Mouse (Mus musculus) thymus, postnatal 14 days (tissue): ENCODE results near the gene Nedd9.

Experiments used
- DNase-seq: peaks from one replicate; pipeline ENCODE4 v3.0.0; 2021

Nedd9 gene

DNA sequence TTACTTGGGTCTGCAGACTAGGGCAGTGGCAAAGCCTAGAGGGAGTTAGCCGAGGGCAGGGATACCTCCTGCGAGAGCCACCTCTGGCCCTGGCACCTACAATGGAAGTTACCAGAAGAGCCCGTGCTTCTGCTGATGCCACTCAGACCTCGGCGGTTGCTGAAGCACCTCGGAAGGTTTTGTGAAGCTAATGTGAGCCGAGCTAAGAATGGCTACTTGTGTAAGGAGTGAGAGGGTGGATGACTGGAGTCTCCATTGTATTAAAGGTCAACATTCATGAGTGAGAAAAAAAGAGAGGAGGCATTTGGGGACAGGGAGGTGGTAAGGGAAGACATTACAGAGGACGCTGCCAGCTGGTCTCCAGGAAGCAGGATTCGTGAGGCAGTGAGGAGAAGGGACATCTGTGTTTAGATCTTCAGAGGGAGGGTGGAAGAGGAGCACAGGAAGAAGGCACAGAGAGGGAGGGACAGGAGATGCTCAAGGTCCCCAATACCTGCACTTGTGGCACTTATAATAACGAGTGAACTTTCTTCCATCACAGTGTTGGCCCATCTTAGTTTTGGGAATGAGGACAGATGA lies 78.7 kb downstream of the Nedd9 start:
- DNase-seq: no peak

DNA sequence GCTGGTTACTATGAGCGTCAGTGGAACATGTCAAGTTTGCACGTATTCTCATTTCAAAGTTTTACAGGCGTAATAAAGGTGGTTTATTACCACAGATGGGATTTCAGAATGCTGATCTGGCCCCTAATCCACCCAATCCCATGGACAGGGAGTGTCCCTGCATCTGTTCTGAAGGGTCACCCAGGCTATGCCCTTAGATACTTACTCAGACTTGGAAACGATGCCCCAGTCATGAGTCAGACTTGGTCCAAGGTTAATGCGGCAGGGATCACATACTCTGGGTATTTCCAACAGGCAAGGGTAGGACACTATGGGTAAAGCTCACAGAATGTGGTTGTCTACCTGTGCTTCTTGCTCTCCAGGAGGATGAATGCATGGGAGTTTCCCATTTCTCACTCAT lies 82.2 kb downstream of the Nedd9 start:
- no peak for DNase-seq

DNA sequence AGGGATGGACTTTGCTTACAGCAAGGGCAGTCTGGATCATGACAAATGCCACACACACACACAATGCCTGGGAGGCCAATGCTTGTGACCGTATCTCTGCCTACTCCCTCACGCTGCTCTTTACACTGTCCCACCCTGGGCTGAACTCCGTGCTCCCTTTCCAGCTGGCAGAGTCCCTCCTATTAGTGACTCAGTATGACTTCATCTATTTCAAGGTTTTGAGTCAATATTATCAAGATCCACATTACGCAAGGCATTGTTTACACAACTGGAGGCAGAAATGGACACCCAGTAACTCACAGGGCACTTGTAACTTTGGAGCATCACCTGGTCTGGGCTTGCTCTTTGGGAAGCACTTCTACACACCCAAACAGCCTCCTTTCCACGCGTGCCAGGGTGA lies 83.3 kb downstream of the Nedd9 start:
- no peak for DNase-seq

DNA sequence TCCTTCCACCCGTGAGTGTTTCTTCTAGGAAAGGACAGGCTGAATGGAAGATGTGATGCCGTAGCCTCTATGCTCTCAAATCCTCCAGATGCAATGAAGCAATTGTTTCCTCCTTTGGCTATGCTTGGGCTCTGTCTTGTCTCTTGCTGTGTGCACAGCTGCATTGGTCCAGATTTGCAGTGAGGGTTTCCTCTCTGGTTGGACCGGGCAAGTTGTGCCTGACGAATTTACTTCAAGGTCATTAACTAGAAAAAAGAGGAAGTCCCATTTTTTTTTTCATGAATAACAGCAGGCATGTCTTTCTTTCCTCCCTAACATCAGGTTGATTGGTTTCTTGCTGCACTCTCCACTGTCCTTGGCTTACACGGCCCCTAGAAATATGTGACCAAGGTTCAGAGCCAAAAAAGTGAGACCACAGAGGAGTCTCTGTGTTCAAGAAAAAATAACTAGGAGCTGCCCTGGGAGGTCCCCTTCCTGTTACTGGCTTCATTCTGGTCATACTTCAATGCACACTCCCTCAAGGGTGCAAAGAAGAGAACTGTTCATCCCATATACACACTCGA lies 84.6 kb downstream of the Nedd9 start:
- DNase-seq: no peak

DNA sequence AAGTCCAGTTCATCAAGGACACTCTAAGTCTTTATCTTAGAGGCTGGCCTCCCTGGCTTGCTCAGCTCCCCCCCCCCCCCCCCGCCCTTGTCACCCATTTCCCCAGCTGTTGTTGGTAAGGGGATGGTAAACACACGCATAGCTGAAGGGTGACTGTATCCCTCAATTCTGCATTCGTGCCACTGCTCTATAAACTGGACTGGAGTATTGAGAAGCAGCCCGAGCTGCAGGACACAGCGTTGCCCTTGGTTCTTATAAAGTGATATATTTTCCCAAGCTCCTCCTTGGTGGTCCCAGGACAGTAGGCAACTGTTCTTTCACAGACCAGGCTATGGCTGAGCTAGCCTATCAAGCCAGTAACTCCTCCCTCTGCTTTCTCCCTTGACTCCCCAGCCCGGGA lies 85.4 kb downstream of the Nedd9 start:
- no peak for DNase-seq

DNA sequence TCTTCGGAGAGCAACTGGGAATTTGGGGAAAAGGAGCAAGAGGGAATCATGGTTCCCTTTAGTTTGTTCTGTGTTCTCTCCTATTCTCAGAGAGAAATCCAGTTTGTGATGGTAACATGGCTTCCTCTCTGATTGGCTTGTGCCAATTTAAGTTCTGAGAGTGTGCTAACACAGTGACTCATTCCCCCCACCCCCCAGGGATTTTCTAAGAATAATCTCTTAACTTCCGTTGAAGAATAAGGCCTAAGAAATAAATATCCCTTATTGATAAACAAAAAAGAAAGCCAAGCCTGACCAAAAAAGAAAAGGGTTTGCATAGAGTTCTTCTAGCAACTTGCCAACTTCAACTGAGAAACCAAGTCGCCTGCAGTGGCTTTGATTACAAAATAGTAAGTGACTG lies 86.9 kb downstream of the Nedd9 start:
- no peak for DNase-seq

DNA sequence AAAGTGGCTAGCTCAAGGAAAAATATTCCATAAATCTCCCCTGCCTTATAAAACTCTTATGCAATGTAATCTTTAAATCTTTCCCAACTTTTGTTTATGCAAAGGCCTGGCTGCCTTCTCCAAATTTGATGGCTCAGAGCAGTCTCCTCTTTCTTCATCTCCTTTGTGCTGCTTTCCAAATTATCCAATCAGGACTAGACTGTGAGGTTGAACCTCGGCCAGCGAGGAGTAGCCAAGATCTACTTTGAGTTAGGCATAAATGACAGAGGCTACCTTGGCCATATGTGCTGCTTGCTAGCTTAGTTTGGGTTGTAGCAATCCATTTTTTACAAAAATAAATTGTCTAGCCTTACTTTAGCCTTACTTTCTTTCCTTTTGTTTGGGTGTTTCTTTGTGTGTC lies 95.0 kb downstream of the Nedd9 start:
- DNase-seq: no peak

DNA sequence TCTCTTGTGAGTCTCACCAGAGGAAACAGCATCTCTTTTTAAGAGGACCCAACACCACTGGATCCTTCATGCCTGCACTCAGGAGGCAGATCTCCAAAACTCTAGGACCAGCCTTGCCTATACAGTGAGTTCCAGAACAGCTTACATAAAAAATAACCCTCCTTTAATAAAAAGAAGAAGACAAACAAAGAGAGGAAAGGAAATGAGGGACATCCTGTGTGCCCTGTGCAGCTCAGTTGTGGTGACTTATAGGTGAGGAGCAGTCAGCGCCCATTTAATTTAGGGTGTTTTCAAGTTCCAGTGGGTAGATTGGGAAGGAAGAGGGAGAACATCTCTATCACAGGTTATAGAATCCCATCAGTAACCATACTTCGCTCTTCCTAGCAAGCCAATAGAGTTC lies 96.5 kb downstream of the Nedd9 start:
- no peak for DNase-seq

DNA sequence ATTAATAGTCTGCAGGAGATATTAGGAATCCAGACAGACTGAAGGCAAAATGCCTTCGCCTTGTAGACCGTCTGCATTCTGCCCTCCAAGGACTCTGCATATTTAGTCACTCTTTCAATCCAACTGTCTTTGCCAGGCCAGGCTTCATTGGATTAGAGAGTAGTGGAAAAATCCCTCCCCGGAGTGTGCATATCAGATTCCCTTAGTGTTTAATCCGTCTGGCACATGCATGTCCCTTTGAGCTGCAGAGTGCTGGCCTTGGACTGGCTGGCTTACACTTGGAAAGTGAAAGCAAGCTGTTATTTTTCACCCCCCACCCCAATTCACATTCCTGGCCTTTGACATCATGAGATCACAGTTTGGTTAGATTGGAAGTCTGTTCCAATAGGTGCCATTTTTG lies 100.6 kb downstream of the Nedd9 start:
- DNase-seq: no peak

DNA sequence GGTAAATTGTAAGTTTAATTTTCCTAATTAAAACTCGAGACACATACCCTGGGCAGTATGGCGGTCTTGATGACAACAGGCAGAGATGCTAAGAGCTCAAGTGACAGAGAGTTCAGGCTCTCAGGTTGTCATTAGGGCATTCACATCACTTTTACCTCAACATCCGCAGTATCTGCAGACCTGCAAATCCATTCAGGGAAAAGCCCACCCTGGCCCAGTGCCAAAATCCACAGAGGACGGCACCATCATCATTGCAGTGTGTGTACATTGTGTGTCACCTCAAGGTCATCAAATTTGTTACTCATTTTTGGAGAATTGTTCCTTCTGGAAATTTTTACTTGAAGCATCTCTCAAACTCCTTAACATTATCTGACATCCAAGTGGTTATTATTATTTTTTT lies 102.3 kb downstream of the Nedd9 start:
- DNase-seq: no peak

DNA sequence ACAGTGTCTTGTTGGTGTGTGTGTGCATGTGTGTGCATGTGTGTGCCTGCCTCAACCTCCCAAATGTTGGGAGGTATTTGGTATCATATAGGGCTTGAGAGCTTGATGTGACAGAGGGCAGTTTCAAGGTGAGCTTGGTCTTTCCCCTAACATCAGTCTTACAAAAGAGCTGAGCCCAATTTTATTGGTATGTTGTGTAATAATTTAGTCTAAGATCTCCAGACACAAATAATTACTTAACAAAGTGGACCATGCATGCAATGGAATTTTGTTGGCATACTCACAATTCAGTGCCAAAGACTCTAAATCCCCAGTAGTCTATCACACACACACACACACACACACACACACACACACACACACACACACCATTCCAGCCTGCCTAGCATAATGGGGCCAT lies 104.5 kb downstream of the Nedd9 start:
- no peak for DNase-seq

DNA sequence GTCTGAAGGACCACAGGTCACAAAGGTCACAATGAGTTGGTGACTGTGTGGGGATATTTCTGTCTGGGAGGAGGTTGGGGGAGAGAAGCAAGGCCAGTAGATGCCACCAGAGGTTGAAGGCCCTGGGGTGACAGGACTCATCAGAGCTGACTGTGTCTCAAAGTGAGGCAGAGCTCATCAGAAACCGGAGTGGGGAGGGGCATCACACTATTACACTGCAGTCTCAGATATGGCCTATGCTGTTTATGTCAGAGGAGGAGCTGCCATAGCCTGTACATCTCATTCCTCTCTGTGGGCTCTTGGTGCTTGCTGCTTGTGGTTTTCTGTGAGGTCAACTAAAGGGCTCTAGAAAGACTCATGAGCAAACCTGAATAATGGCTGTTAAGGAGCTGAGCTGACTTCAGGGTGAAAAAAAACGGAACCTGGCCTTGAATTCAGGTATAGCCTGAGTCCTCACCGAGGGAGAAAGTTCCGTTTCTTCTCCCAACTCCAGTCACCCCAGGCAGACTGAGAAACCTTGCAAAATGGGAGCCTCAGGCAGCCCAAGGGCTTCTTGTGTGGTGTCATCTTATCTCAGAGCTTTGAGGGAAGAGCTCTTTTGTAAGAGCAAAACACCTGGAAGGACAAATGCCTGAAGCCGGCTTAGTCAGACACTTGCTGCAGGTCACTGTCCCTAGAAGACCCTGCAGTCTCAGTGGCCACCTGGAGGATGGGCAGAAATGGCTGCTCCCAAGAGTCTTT lies 105.2 kb downstream of the Nedd9 start:
- DNase-seq: peak; percentile 35

DNA sequence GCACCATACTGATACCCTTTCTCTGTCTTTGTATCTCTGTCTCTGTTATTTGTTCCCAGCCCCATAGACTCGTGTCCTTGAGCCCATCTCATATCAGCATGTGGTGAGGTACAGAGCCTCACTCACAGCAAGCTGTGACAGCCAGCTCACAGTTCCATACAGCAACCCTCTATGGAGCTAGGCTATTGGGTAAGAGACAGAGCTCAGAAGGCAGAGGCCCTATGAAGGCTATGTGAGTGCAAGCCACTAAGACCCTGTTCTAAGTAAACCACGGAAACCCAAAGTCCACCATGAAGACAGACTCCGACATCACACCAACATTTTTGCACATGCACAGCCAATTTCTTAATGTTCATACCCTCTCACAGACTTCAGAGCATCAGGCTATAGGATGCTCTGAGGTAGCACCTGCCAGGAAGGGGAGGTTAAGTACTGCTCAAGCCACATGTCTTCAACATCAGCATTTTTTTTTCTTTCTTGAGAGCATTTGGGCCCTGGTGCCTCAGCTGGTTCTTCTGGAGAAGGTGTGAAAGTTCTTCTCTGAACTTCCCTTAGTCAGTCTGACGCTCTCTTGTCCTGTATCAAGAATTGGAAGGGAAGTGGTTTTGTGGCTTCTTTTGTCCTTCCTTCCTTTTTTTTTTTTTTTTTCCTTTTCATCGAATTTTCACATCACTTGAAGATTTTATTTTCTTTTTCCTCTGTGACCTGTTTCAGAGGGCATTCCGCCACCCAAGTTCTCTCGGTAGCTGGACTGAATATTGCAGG lies 105.9 kb downstream of the Nedd9 start:
- peak; percentile 41 for DNase-seq

DNA sequence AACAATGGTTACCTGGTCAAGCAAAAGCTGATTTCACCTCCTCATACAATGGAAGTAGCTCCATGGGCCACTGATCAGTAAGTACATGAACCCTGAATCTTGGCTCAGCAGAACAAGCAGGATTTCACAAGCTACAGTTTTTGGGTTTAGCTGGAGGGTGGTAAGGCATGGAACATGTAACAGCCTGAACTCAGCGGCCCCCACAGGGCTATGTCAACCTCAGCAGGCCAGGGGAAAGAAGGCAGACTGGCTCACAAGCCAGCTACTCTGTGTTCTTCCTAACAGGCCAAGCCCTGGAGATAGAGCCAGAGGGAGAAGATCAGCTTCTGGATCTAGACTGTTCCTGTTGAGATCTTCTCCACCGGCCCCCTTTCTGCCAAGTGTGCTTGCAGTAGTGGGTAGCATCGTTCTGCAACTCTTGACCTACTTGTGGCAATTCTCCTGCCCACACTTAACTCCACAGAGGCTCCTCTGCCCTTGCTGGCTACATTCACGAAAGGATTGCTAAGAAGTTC lies 107.2 kb downstream of the Nedd9 start:
- DNase-seq: no peak

DNA sequence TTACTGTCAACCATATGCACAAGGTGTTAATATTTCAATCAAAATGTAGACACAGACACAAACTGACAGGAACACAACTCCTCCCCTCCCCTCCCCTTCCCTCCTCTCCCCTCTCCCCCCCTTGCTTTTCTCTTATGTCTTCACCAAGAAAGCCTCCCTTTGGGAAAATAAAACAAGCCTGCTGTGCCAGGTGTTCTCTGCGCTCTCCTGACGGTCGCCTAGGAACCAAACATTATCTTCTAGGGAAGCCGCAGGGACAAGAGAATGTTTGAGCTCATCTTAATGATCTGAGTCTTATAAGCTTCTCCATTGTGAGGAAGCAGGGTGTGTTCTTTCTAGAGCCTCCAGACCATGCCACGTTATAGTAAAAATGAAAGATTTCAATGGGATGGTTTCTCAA lies 108.7 kb downstream of the Nedd9 start:
- no peak for DNase-seq

DNA sequence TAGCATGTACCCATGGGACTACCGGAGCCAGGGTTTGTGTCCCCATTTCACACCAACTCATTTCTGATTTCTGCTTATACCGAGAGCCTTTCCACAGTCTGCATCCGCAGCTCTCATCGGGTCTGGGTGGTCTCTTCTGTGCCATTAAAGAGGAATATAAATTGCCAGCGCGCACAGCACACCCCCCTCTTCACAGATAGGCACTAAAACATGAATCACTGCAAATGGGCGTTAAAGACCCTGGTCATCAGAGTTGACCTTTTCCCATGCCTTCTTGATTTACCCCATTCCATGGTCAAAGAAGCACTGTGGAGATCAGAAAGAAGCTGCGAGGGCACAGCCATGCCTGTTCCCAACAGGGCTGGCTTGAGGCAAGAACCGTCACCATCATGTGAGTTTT lies 109.3 kb downstream of the Nedd9 start:
- no peak for DNase-seq

DNA sequence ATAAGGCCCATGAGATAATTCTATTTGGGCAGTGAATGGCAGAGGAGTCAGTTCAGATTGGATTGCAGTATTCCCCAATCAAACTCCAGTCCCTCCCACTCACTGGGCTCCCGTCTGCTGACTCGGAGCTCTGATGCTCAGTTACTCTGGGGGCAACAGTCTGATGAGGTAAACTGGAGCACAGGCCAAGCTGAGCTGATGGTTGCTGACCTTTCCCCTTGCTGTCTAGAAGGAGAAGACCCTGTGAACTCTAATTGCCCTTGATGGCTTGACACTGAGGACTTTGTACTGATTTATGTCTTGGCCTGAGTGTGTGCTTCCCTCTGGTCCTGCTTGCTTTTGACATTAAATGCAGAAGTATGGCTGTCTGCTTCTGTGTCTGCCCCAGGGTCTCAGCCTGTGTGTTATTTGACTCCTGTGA lies 110.1 kb downstream of the Nedd9 start:
- no peak for DNase-seq

DNA sequence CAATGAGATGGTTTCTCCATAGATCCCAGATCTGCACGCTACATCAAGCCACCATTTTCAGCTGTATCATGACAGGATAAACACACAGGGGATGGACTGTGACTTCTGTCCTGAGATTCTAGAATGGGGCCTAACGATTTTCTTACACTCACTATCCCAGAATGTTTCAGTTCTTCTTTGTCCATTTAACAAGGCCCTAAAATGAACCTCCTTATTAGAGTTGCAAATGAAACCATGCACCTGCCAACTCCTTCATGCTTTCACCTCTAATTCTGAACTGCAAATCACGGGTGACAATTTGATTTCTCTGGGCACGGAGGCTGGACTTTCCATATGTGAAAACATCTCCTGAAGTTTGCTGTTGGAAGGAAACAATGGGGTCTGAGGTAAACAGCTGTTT lies 111.1 kb downstream of the Nedd9 start:
- no peak for DNase-seq

DNA sequence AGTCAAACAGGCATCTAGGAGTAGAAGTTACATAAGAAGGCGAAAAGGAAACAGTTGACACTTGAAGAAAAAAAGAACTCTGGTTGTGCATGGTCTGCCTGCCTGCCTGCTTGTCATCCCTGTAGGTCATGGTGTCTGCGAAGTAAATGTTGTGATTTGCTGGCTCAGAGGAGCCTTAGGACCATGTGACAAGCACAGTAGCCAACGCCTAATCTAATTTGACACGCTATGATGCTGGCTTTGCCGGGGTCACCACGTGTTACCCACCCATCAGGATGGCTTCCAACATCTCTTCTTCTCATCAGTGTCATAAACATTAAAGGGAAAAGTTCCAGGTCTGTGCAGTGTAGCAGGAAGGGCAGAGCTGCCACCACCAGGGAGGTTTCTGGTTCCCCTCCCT lies 111.5 kb downstream of the Nedd9 start:
- no peak for DNase-seq

DNA sequence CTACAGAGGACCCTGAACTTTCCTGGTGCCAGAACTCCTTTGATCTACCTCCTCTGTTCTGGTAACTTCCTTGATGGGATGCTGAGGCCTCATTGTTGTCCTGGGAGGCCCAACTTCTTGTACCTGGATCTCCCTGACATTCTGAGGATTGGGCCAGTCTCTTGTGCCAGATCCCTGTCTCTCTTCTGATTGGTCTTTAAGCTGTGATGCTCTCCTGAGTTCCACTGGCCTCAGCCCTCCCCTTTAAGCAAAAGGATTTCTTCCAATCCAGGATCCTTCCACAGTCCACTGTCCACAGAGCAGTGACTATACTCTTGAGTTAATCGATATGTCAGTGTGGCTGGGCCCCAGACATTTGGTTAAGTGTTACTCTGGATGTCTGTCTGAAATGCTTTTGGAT lies 112.3 kb downstream of the Nedd9 start:
- no peak for DNase-seq

DNA sequence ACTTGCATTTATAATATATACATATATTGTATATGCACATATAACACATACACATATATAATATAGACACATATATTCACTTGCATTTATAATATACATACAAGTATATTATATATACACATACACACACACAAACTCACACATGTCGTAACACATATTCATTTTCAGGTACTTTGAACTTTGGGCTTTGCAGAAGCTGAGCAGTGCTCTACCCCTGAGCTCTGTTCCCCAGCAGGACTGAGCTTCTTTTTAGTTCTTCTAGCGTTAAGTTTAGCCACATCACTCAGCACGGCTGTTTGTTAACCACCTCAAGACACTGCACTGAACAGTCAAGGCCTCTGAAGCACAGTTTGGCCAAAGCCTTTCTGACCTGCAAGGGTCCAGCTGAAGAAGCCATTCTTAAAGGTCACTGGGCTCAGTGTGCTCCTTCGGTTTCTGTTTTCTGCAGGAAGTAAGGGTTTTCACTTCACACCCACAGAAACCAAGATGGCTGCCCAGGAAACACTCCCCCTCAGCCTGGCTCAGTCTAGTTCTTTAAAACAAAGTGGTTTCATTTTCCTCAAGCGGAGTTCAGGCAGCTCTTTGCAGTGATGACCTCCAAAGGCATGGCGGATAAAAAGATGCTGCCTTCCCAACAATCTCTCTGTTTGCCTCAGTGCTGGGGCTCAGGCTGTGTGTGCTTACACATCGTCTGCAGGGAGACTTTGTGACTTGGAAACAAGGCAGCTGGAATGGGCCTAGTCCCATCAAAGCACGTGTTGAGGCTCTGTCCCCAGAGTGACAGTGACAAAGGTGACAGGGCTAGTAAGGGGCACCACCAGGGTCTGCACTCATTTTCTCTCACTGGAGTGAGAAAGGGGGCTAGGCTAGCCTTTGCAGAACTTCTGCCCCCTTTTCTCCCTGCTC lies 114.4 kb downstream of the Nedd9 start:
- DNase-seq: peak; percentile 68

DNA sequence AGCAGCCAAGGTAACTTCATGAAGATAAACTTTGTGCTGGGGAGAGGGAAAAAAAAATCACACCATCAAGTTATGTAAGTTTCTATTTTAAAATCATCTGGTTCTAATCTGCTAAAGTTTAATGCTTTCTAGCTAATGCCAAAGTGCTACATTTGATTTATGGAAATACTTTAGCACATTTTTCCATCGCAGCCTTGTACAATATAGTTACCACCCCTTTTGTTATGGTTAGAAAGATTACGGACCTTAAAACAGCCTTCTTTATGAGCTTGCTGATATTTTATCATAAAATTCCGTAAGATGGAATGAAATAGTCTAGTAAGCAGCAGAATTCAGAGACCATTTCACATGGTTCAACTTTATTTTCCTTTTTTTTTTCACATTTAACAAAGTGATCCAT lies 115.6 kb downstream of the Nedd9 start:
- DNase-seq: no peak

DNA sequence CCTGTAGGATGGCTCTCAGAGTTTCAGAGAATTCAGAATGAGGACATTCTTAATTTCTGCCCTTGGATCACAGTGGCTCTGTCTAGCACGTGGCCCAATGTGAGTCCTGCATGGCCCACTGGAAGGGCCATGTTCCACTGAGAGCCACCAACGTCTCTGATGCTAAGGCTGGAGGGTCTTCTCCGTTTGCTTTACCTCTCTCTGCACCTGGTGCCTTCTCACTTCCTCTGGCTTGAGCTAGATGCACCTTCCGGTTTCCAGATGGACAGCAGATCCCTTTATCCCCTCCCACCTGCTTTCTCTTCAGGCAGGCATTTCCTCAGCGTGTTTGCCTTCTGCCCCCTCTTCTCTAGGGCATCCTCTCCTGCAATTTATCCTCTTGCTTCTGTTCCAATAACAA lies 118.5 kb downstream of the Nedd9 start:
- no peak for DNase-seq
